Mouse (Mus musculus) hindbrain, embryonic 14.5 days (tissue): ENCODE data around the gene Rnasel. TPM values are rescaled to one million over a fixed set of nuclear protein-coding genes. Genes with fewer than 3 reads are reported as not detected.
A peak's percentile ranks its signal among the peaks of the same experiment; 100 is the strongest.

Experiments used
- ATAC-seq: fragments of 200-750 bp; cut with Nextera tagmentation; 2 replicates; pipeline ENCODE4 v1.8.0; 2017; ENCODE audit warnings: moderate number of reproducible peaks, mild to moderate bottlenecking, moderate TSS enrichment, moderate library complexity; ENCODE audit not compliant: low FRiP score
- DNase-seq: peaks from one replicate; pipeline ENCODE4 v3.0.0-alpha.2; 2015; ENCODE audit warnings: low spot score
- H3K27ac ChIP-seq: fragments of 300-500 bp; sonication (generic); 2 replicates; pipeline ENCODE4 v1.5.1; 2014; ENCODE audit warnings: mild to moderate bottlenecking, moderate library complexity
- H3K27me3 ChIP-seq: fragments of 300-500 bp; sonication (generic); 2 replicates; pipeline ENCODE4 v1.6.1; 2014; ENCODE audit warnings: mild to moderate bottlenecking, low read length, mixed read lengths; ENCODE audit not compliant: control insufficient read depth, insufficient read depth
- H3K36me3 ChIP-seq: fragments of 300-500 bp; sonication (generic); replicated peaks from 2 replicates; pipeline ENCODE4 v1.6.1; 2014; ENCODE audit not compliant: control insufficient read depth, insufficient read depth
- H3K4me1 ChIP-seq: fragments of 300-500 bp; sonication (generic); replicated peaks from 2 replicates; pipeline ENCODE4 v1.6.1; 2014; ENCODE audit warnings: antibody characterized with exemption, low read length, mixed read lengths; ENCODE audit not compliant: control insufficient read depth, insufficient read depth
- H3K4me2 ChIP-seq: fragments of 300-500 bp; sonication (generic); replicated peaks from 2 replicates; pipeline ENCODE4 v1.6.1; 2014; ENCODE audit warnings: mild to moderate bottlenecking, moderate library complexity
- H3K4me3 ChIP-seq: fragments of 300-500 bp; sonication (generic); replicated peaks from 2 replicates; pipeline ENCODE4 v1.5.1; 2014; ENCODE audit warnings: mild to moderate bottlenecking, low read length
- H3K9ac ChIP-seq: fragments of 300-500 bp; sonication (generic); 2 replicates; pipeline ENCODE4 v1.6.1; 2014
- H3K9me3 ChIP-seq: fragments of 300-500 bp; sonication (generic); 2 replicates; pipeline ENCODE4 v1.6.1; 2016; ENCODE audit warnings: low read length; ENCODE audit not compliant: control insufficient read depth
- WGBS: fragments of 180-500 bp; shearing (Covaris S2); extraction: QIAGEN DNeasy Blood & Tissue Kit; methylation state at CpG from one replicate; pipeline ENCODE4 v1.1.7; 2014; 5-methylcytosine and 5-hydroxymethylcytosine counted together
- polyA plus RNA-seq: library from polyadenylated mRNA; unstranded; fragments of >200 nt; fragmentation: Nextera tagmentation; extraction: Ambion mirVana; gene quantifications from 2 replicates; pipeline ENCODE4 v1.2.1, GENCODE M21; 2014

The Rnasel gene
- polyA plus RNA-seq, 1 experiment from 2014 or later: 40.9 TPM

DNA sequence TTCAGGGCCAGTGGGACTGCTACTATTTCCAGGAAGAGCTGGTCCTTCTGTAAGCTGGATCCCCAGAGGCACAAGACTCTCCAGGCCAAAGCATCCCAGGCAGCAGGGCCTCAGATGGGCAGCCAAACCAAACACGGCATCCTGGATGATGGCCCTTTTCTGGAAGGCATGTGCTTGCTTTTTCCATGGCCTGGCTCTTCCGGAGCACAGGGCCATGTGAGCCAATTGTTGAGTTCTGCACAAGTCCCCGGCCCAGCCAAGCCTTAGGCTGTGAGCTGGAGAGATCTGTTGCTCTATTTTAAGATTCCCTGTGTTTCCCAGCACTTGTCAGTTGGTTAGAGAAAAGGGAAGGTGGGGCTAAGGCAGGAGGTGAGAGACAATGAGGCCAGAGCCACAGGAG lies 18.6 kb upstream of the Rnasel start:
- H3K4me1 ChIP-seq: peaks cover 14% of the 10 kb centered on the region
- no peaks in the 10 kb centered on the region for H3K9me3 ChIP-seq
- no peaks in the 10 kb centered on the region for H3K36me3 ChIP-seq
- no peak for ATAC-seq
- H3K9ac ChIP-seq: no peak overlapping the region
- no peaks in the 10 kb centered on the region for H3K27me3 ChIP-seq
- WGBS: 62% methylated on average over 3 of the region's 3 CpGs
- no peak overlapping the region for H3K4me2 ChIP-seq
- no peak overlapping the region for H3K27ac ChIP-seq
- no peak overlapping the region for H3K4me3 ChIP-seq
- no peak for DNase-seq

DNA sequence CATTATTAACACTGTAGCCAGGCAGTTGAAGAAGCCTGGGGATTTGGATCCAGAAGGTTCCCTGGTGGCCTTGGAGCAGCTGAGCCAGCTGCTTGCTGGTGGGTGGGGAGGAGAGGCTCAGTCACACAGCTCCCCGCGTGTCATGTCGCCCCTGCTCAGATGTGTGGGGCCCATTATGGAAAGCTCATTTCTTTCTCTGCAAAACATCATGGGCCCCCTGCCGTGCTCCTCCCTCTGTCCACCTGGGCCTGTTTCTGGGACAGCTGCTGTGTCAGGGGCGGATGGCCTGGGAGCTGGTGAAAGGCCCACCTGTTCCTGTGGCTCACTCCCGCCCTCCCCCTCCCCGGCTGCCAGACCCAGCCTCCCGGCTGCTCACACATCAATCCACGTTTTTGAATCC lies 16.0 kb upstream of the Rnasel start:
- H3K9me3 ChIP-seq: no peaks in the 10 kb centered on the region
- WGBS: 22% methylated on average over 9 of the region's 9 CpGs
- H3K4me2 ChIP-seq: no peak overlapping the region
- no peak overlapping the region for H3K4me3 ChIP-seq
- H3K27ac ChIP-seq: no peak overlapping the region
- H3K9ac ChIP-seq: no peak overlapping the region
- H3K4me1 ChIP-seq: peaks cover 37% of the 10 kb centered on the region
- no peaks in the 10 kb centered on the region for H3K27me3 ChIP-seq
- no peaks in the 10 kb centered on the region for H3K36me3 ChIP-seq
- ATAC-seq: no peak
- DNase-seq: no peak

DNA sequence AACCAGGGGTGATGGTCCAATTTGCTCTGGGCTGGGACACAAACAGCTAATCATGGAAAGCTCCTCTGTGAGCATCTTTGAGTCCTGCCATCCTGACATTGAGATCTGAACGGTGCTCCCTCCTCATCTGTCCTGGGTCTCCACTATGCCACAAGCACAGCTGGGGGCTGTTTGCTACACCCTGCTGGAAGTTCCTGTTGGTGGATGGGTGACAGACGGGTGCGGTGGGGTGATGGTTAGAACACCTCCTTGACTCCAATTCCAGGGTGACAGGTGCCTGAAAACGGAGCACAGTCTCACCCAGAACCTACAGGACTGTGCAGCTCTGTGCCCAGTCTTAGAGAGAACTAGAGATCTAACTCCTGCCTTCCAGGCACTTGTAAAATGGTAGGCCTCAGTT lies 14.4 kb upstream of the Rnasel start:
- DNase-seq (no peak), ATAC-seq (no peak)
- Histone ChIP-seq H3K9ac (no peak overlapping the region), H3K27ac (no peak overlapping the region), H3K9me3 (no peaks in the 10 kb centered on the region), H3K4me2 (no peak overlapping the region), H3K4me3 (no peak overlapping the region), H3K27me3 (no peaks in the 10 kb centered on the region), H3K36me3 (no peaks in the 10 kb centered on the region), H3K4me1 (peaks cover 38% of the 10 kb centered on the region)
- WGBS: 81% methylated on average over 4 of the region's 4 CpGs

DNA sequence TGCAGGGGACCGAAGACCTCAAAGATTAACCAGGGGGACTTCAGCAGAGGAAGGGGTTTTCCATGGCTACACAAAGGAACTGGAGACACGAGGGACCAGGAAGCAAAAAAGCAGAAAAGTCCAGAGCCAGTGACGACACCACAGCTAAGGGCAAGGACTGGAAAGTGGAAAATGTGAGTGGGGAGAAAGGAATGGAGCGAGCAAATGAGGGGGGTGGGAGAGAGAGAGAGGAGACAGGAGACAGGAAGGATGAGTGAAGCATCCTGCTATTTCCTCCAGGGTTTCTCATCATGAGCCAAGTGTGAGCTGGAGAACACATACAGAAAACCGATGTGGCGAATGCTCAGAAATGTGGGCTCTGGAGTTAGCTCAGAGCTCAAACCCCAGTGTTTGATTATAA lies 13.1 kb upstream of the Rnasel start:
- H3K4me2 ChIP-seq: no peak overlapping the region
- peaks cover 38% of the 10 kb centered on the region for H3K4me1 ChIP-seq
- no peak overlapping the region for H3K9ac ChIP-seq
- WGBS: 73% methylated on average over 6 of the region's 6 CpGs
- no peak overlapping the region for H3K4me3 ChIP-seq
- no peaks in the 10 kb centered on the region for H3K36me3 ChIP-seq
- no peak overlapping the region for H3K27ac ChIP-seq
- H3K9me3 ChIP-seq: no peaks in the 10 kb centered on the region
- H3K27me3 ChIP-seq: no peaks in the 10 kb centered on the region
- no peak for ATAC-seq
- DNase-seq: no peak

DNA sequence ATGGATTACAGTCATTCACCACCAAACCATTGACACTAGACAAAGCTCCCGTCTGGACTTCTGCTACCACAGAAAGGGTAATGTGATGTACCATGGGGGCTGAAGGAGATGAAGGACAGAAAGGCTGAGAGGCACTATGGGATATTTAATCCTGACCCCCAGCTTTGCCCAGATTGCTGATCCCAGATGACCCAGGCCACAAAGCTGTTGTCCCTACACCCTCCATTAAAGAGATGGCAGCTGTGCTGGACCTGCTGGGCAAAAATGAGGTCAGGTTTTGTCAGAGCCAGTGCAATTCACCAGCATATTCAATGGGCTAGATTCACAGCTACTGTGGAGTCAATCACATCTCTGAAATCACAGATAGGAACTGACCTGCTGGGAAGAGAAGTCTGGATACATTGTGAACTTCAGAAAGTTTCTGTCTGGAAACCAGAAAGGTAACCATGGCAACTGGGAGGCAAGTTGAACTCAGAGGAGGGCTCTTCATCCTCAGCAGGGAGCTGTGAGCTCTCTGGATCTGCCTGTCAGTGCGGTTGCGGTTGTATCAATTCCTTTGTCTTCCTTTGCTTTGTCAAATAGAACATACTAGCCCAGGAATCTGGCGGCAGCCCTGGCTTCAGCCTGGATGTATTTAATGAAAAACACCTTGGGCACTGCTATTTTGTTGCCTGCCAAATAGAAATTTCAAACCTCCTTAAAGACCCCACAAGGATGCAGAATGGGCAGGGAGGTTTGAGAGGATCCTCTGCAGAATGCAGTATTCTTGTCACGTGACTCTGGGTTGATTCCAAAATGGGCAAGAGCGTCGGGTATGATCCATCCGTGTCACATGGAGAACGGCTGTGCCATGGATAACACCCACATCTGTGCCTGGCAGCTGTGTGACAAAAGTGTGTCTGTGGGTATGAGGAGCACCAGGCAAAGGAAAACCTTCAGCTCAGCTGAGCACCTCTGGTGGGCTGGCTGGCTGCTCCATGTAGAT lies 11.8 kb upstream of the Rnasel start:
- peak overlapping the region; percentile 68 for H3K27ac ChIP-seq
- H3K4me1 ChIP-seq: peaks cover 43% of the 10 kb centered on the region
- DNase-seq (peak; percentile 68), ATAC-seq (peak; percentile 42; the same call in 1 of the 2 replicates)
- no peaks in the 10 kb centered on the region for H3K27me3 ChIP-seq
- no peak overlapping the region for H3K9ac ChIP-seq
- H3K36me3 ChIP-seq: no peaks in the 10 kb centered on the region
- H3K4me3 ChIP-seq: no peak overlapping the region
- WGBS: 18% methylated on average over 9 of the region's 9 CpGs
- no peaks in the 10 kb centered on the region for H3K9me3 ChIP-seq
- 0 out of 2 replicates have a peak overlapping the region, but pooled peaks have one; percentile 16 for H3K4me2 ChIP-seq

DNA sequence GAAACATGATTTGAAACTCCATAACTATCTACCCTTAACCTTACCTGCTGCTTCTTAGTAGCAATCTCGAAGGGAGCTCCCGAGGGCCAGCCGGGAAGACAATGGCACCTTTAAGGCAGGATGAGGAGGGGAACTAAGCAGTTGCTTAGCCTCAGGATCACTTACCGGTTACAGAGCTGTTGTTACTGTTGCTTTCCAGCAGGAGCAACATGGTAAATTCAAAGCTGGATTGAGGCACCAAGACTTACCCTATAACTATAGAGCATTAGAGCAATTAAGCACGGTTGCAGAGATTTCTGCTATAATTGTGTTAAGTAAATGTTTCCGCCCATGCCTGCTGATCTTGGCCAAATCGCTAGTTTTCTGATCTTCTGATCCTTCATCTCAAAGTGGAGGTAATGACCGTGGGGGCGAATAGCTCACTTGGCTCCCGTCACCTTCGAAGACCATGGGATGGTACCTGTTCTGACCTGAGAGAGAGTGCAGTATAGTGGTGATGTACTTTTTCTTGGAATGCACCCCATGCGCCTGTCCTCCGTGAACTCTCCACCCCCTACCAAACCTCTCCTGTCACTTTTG lies 9.7 kb upstream of the Rnasel start:
- peaks cover 33% of the 10 kb centered on the region for H3K4me1 ChIP-seq
- peak overlapping the region; percentile 52; the same call in 1 of the 2 replicates for H3K9ac ChIP-seq
- H3K36me3 ChIP-seq: no peaks in the 10 kb centered on the region
- no peaks in the 10 kb centered on the region for H3K27me3 ChIP-seq
- H3K4me3 ChIP-seq: peak overlapping the region; percentile 40
- 19% methylated on average over 13 of the region's 13 CpGs for WGBS
- no peak overlapping the region for H3K27ac ChIP-seq
- no peaks in the 10 kb centered on the region for H3K9me3 ChIP-seq
- H3K4me2 ChIP-seq: peak overlapping the region; percentile 67
- ATAC-seq: no peak
- DNase-seq: no peak

DNA sequence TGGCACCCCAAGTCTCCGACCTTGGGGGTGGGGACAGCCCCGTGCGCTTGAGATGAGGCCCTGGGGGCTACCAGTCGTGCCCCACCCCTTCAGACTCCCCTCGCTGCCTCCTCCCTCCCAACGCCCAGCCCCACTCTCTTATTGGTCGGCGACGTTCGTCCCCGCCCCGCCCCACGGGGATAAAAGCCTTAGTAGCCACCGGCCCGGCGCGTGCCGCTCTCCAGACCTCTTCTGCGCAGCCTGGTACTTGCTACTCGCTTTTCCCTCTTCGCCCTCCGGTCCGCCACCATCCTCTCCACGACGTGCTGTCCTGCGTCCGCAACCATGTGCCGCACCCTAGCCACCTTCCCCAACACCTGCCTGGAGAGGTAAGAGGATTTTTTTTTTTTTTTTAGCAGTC lies 9.1 kb upstream of the Rnasel start, which contains the start of gene Rgs16:
Gene Rgs16 (plus strand): TSS at position 205 of the 400 bp plus-strand sequence.
- peak within 1 kb of the TSS; percentile 40 for H3K4me3 ChIP-seq
- ATAC-seq: peak; percentile 77
- H3K4me1 ChIP-seq: peaks cover 34% of the 10 kb centered on the region
- H3K27ac ChIP-seq: no peak within 1 kb of the TSS
- peak within 1 kb of the TSS; percentile 67 for H3K4me2 ChIP-seq
- peak within 1 kb of the TSS; percentile 52 for H3K9ac ChIP-seq
- H3K9me3 ChIP-seq: no peaks in the 10 kb centered on the region
- peak; percentile 80 for DNase-seq
- no peaks in the 10 kb centered on the region for H3K36me3 ChIP-seq
- H3K27me3 ChIP-seq: no peaks in the 10 kb centered on the region
- WGBS: under 1% methylated on average over 25 of the region's 28 CpGs

DNA sequence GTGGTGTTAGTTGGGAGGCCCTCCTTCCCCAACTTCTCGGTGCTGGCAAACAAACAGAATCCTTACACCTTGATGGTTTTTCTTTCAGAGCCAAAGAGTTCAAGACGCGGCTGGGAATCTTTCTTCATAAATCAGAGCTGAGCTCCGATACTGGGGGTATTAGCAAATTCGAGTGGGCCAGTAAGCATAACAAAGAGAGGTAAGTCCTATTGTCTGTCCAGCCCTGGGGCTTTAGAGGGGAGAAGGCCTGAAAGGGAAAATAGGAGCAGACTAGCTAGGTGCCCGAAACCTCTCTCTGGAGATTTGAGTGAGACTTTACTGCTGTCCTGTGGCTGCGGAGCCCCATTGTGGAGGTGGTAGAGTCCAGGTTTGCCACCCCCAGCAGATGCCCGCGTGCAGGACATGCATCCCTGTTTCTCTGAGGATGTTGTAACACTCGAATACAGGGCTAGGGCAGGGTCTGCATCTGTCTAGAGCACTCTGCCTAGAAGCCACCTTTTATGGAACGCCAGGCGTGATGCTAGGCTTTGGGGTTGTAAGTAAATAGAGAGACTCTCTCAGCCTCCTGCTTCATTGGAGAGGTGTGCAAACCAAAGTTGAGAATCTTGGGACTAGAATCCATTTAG lies 8.3 kb upstream of the Rnasel start:
- 26% methylated on average over 12 of the region's 12 CpGs for WGBS
- Histone ChIP-seq H3K9ac (peak overlapping the region; percentile 52), H3K36me3 (no peaks in the 10 kb centered on the region), H3K27ac (no peak overlapping the region), H3K9me3 (no peaks in the 10 kb centered on the region), H3K4me2 (peak overlapping the region; percentile 67), H3K4me1 (peaks cover 33% of the 10 kb centered on the region), H3K4me3 (peak overlapping the region; percentile 40), H3K27me3 (no peaks in the 10 kb centered on the region)
- DNase-seq (no peak), ATAC-seq (no peak)
